In genomic region chr2:154549886-154550189, GRCm38 (mm10) we compare ENCODE assay signal across 8 mouse cellular contexts. TPM values are rescaled to one million over a fixed set of nuclear protein-coding genes. Genes with fewer than 3 reads are reported as not detected.
DNase-seq lines count a peak whose midpoint lies in the region; ATAC-seq and TF ChIP-seq lines count a peak whose summit lies in the region.

No protein-coding gene starts in this region.

- peak overlapping the region; percentile 48 for H3K4me3 ChIP-seq in lung, embryonic 16.5 days (ENCODE audit: low read length)
- H3K4me3 ChIP-seq in forebrain, embryonic 13.5 days = peak overlapping the region; percentile 44
- peak overlapping the region; percentile 50 for H3K4me3 ChIP-seq in limb, embryonic 13.5 days
- H3K4me3 ChIP-seq in olfactory bulb, adult 2 months (ENCODE audit: insufficient read depth, low read depth, low read length) = peak overlapping the region; percentile 28

- no peak overlapping the region for H3K27ac ChIP-seq in lung, embryonic 16.5 days (ENCODE audit: low read length)
- no peak overlapping the region for H3K27ac ChIP-seq in forebrain, embryonic 13.5 days
- no peak overlapping the region for H3K27ac ChIP-seq in limb, embryonic 13.5 days
- no peak overlapping the region for H3K27ac ChIP-seq in olfactory bulb, adult 2 months (ENCODE audit: insufficient read depth, low read depth, low read length)

- peaks cover 20% of the 10 kb centered on the region for H3K4me1 ChIP-seq in lung, embryonic 16.5 days (replicated peaks; ENCODE audit: control insufficient read depth, insufficient read depth, low read length)
- H3K4me1 ChIP-seq in forebrain, embryonic 13.5 days = peaks cover 34% of the 10 kb centered on the region
- peaks cover 26% of the 10 kb centered on the region for H3K4me1 ChIP-seq in limb, embryonic 13.5 days
- peaks cover 44% of the 10 kb centered on the region for H3K4me1 ChIP-seq in olfactory bulb, adult 2 months (ENCODE audit: control insufficient read depth, insufficient read depth, low read length)

- 0 out of 2 replicates have a peak, but pooled peaks have one; percentile 28 for TF ChIP-seq CTCF in olfactory bulb, adult 2 months (IDR thresholded peaks at IDR 0.05; ENCODE audit: insufficient read depth, low read depth, low read length)

- H3K36me3 ChIP-seq in lung, embryonic 16.5 days (ENCODE audit: control insufficient read depth, insufficient read depth, low read length) = no peaks in the 10 kb centered on the region
- H3K36me3 ChIP-seq in forebrain, embryonic 13.5 days (ENCODE audit: poor library complexity, severe bottlenecking) = peaks cover 6% of the 10 kb centered on the region; the same call in 1 of the 2 replicates
- no peaks in the 10 kb centered on the region for H3K36me3 ChIP-seq in limb, embryonic 13.5 days

- H3K4me2 ChIP-seq in lung, embryonic 16.5 days (ENCODE audit: low read depth, low read length) = peak overlapping the region; percentile 95
- peak overlapping the region; percentile 79 for H3K4me2 ChIP-seq in forebrain, embryonic 13.5 days
- H3K4me2 ChIP-seq in limb, embryonic 13.5 days (replicated peaks) = peak overlapping the region; percentile 90

- no peak for DNase-seq in lung, postnatal 10 days
- DNase-seq in right cerebral cortex, postnatal 4 days = no peak
- DNase-seq in spleen, postnatal 4 days (ENCODE audit: low spot score in 2 of 2) = no peak

- H3K9me3 ChIP-seq in lung, embryonic 16.5 days (ENCODE audit: control insufficient read depth, low read length) = no peaks in the 10 kb centered on the region
- no peaks in the 10 kb centered on the region for H3K9me3 ChIP-seq in forebrain, embryonic 13.5 days (replicated peaks)
- no peaks in the 10 kb centered on the region for H3K9me3 ChIP-seq in limb, embryonic 13.5 days

- TF ChIP-seq POLR2A in olfactory bulb, adult 2 months (IDR thresholded peaks at IDR 0.05; ENCODE audit: insufficient read depth, low read depth, low read length) = no peak; the same call in 1 of the 2 replicates

- no peak overlapping the region for H3K9ac ChIP-seq in lung, embryonic 16.5 days (ENCODE audit: low read length)
- H3K9ac ChIP-seq in forebrain, embryonic 13.5 days = peak overlapping the region; percentile 63
- H3K9ac ChIP-seq in limb, embryonic 13.5 days = no peak overlapping the region

- 12% methylated on average over 20 of the region's 20 CpGs for WGBS in lung, embryonic 16.5 days
- WGBS in forebrain, embryonic 13.5 days = 15% methylated on average over 20 of the region's 20 CpGs
- WGBS in limb, embryonic 13.5 days = 17% methylated on average over 19 of the region's 20 CpGs
- WGBS in olfactory bulb, adult 2 months = 14% methylated on average over 20 of the region's 20 CpGs

- peaks cover 14% of the 10 kb centered on the region for H3K27me3 ChIP-seq in lung, embryonic 16.5 days (ENCODE audit: control insufficient read depth, insufficient read depth, low read depth, low read length)
- peaks cover 28% of the 10 kb centered on the region for H3K27me3 ChIP-seq in forebrain, embryonic 13.5 days
- peaks cover 39% of the 10 kb centered on the region for H3K27me3 ChIP-seq in limb, embryonic 13.5 days

- no peak for ATAC-seq in lung, embryonic 16.5 days (ENCODE audit: low read depth)
- ATAC-seq in forebrain, embryonic 13.5 days = no peak
- ATAC-seq in limb, embryonic 13.5 days (ENCODE audit: low FRiP score, low read depth) = no peak
- no peak for ATAC-seq in activated CD4-positive, CD25-positive, alpha-beta regulatory T cell, adult 4 months

RNA-seq across cellular contexts. Expression of gene Actl10, which starts 1.7 kb away (rescaled TPM):
- 0.33 and 0.35 TPM in 2 replicates for polyA plus RNA-seq in lung, embryonic 16.5 days (2015; fragmentation: Nextera tagmentation; extraction: Ambion mirVana)
- polyA plus RNA-seq in forebrain, embryonic 13.5 days (2015; fragmentation: Nextera tagmentation; extraction: Ambion mirVana) = 0.49 and 0.68 TPM in 2 replicates
- 0.33 and 0.47 TPM in 2 replicates for polyA plus RNA-seq in limb, embryonic 13.5 days (2015; fragmentation: Nextera tagmentation; extraction: Ambion mirVana)
- polyA plus RNA-seq in olfactory bulb, adult 2 months (2012; ENCODE audit: insufficient read depth, insufficient read length, low replicate concordance, missing spikeins) = not detected in 2 replicates
- not detected for polyA plus RNA-seq in activated CD4-positive, CD25-positive, alpha-beta regulatory T cell, adult 4 months (2017; shearing (Covaris generic))

RNA-seq across cellular contexts. Expression of gene 1700003F12Rik, which starts 3.0 kb away (rescaled TPM):
- polyA plus RNA-seq in lung, embryonic 16.5 days (2015; fragmentation: Nextera tagmentation; extraction: Ambion mirVana) = 0.54 and 1.1 TPM in 2 replicates
- 1.4 TPM in 2 replicates for polyA plus RNA-seq in forebrain, embryonic 13.5 days (2015; fragmentation: Nextera tagmentation; extraction: Ambion mirVana)
- 0.88 and 1.1 TPM in 2 replicates for polyA plus RNA-seq in limb, embryonic 13.5 days (2015; fragmentation: Nextera tagmentation; extraction: Ambion mirVana)
- polyA plus RNA-seq in olfactory bulb, adult 2 months (2012; ENCODE audit: insufficient read depth, insufficient read length, low replicate concordance, missing spikeins) = not detected in 2 replicates
- polyA plus RNA-seq in activated CD4-positive, CD25-positive, alpha-beta regulatory T cell, adult 4 months (2017; shearing (Covaris generic)) = not detected

RNA-seq across cellular contexts. Expression of gene Necab3, which starts 8.9 kb away (rescaled TPM):
- polyA plus RNA-seq in lung, embryonic 16.5 days (2015; fragmentation: Nextera tagmentation; extraction: Ambion mirVana) = 2.7 and 4.4 TPM in 2 replicates
- 19.8 and 25.4 TPM in 2 replicates for polyA plus RNA-seq in forebrain, embryonic 13.5 days (2015; fragmentation: Nextera tagmentation; extraction: Ambion mirVana)
- polyA plus RNA-seq in limb, embryonic 13.5 days (2015; fragmentation: Nextera tagmentation; extraction: Ambion mirVana) = 3.7 and 3.9 TPM in 2 replicates
- polyA plus RNA-seq in olfactory bulb, adult 2 months (2012; ENCODE audit: insufficient read depth, insufficient read length, low replicate concordance, missing spikeins) = not detected in 2 replicates
- 1 to 10 TPM in 1 of 2 experiments, under 1 TPM in 1; 0.27 to 1.4 TPM for polyA plus RNA-seq in activated CD4-positive, CD25-positive, alpha-beta regulatory T cell, adult 4 months (2017; shearing (Covaris generic))

RNA-seq across cellular contexts. Expression of gene E2f1, which starts 19.9 kb away (rescaled TPM):
- 15.6 and 21.3 TPM in 2 replicates for polyA plus RNA-seq in lung, embryonic 16.5 days (2015; fragmentation: Nextera tagmentation; extraction: Ambion mirVana)
- 20.8 and 22.8 TPM in 2 replicates for polyA plus RNA-seq in forebrain, embryonic 13.5 days (2015; fragmentation: Nextera tagmentation; extraction: Ambion mirVana)
- 20.1 and 20.8 TPM in 2 replicates for polyA plus RNA-seq in limb, embryonic 13.5 days (2015; fragmentation: Nextera tagmentation; extraction: Ambion mirVana)
- not detected in 2 replicates for polyA plus RNA-seq in olfactory bulb, adult 2 months (2012; ENCODE audit: insufficient read depth, insufficient read length, low replicate concordance, missing spikeins)
- 1 to 10 TPM in 1 of 2 experiments, under 1 TPM in 1; 0.91 to 2.3 TPM for polyA plus RNA-seq in activated CD4-positive, CD25-positive, alpha-beta regulatory T cell, adult 4 months (2017; shearing (Covaris generic))

RNA-seq across cellular contexts. Expression of gene Pxmp4, which starts 53.7 kb away (rescaled TPM):
- 31.4 and 33.1 TPM in 2 replicates for polyA plus RNA-seq in lung, embryonic 16.5 days (2015; fragmentation: Nextera tagmentation; extraction: Ambion mirVana)
- 10.7 and 13.0 TPM in 2 replicates for polyA plus RNA-seq in forebrain, embryonic 13.5 days (2015; fragmentation: Nextera tagmentation; extraction: Ambion mirVana)
- 18.8 and 21.6 TPM in 2 replicates for polyA plus RNA-seq in limb, embryonic 13.5 days (2015; fragmentation: Nextera tagmentation; extraction: Ambion mirVana)
- polyA plus RNA-seq in olfactory bulb, adult 2 months (2012; ENCODE audit: insufficient read depth, insufficient read length, low replicate concordance, missing spikeins) = not detected in 2 replicates
- polyA plus RNA-seq in activated CD4-positive, CD25-positive, alpha-beta regulatory T cell, adult 4 months (2017; shearing (Covaris generic)) = 10 to 100 TPM; 20.5 to 23.2 TPM
